Mouse (Mus musculus): ENCODE measurements around the gene Rpl28.

GRCm38 (mm10) chr7:4743354-4743753 lies 49.3 kb upstream of the Rpl28 start:
- TF ChIP-seq CTCF (IDR thresholded peaks at IDR 0.05; ENCODE audit: control insufficient read depth, insufficient read depth, insufficient read length) (no peak), USF1 (IDR thresholded peaks at IDR 0.05; ENCODE audit: low read depth) (no peak), MAX (IDR thresholded peaks at IDR 0.05) (no peak)
